Mouse (Mus musculus): ENCODE measurements around the gene Lrrc28. TPM values are rescaled to one million over a fixed set of nuclear protein-coding genes. Genes with fewer than 3 reads are reported as not detected.
A peak's percentile ranks its signal among the peaks of the same experiment; 100 is the strongest.

The Lrrc28 gene
- polyA plus RNA-seq, 1 experiment from 2014 or later: 14.4 TPM

GRCm38 (mm10) chr7:67549073-67549561, 96.0 kb downstream of the Lrrc28 start:
- Histone ChIP-seq H3K4me3 (ENCODE audit: low read depth, low read length) (no peak overlapping the region), H3K27ac (ENCODE audit: low read depth, low read length) (no peak overlapping the region), H3K9me3 (ENCODE audit: control insufficient read depth, low read length) (no peaks in the 10 kb centered on the region), H3K4me1 (replicated peaks; ENCODE audit: control insufficient read depth, insufficient read depth, low read length) (no peaks in the 10 kb centered on the region), H3K36me3 (ENCODE audit: control insufficient read depth, insufficient read depth, low read length) (no peaks in the 10 kb centered on the region), H3K9ac (ENCODE audit: low read depth, low read length) (no peak overlapping the region), H3K4me2 (no peak overlapping the region), H3K27me3 (replicated peaks; ENCODE audit: control insufficient read depth, insufficient read depth, low read length) (no peaks in the 10 kb centered on the region)
- no peak for DNase-seq (ENCODE audit: low spot score)
- ATAC-seq (replicated peaks; ENCODE audit: low FRiP score): no peak
- WGBS: 33% methylated on average over 6 of the region's 6 CpGs

- H3K4me1 ChIP-seq (replicated peaks; ENCODE audit: control insufficient read depth, insufficient read depth, low read length): no peaks in the 10 kb centered on the region
- DNase-seq (ENCODE audit: low spot score) (no peak), ATAC-seq (replicated peaks; ENCODE audit: low FRiP score) (no peak)
- 78% methylated on average over 6 of the region's 6 CpGs for WGBS
- no peak overlapping the region for H3K27ac ChIP-seq (ENCODE audit: low read depth, low read length)
- H3K4me3 ChIP-seq (ENCODE audit: low read depth, low read length): no peak overlapping the region
- H3K9ac ChIP-seq (ENCODE audit: low read depth, low read length): no peak overlapping the region
- no peaks in the 10 kb centered on the region for H3K36me3 ChIP-seq (ENCODE audit: control insufficient read depth, insufficient read depth, low read length)
- no peak overlapping the region for H3K4me2 ChIP-seq
- no peaks in the 10 kb centered on the region for H3K27me3 ChIP-seq (replicated peaks; ENCODE audit: control insufficient read depth, insufficient read depth, low read length)
- H3K9me3 ChIP-seq (ENCODE audit: control insufficient read depth, low read length): no peaks in the 10 kb centered on the region
Observed at GRCm38 (mm10) chr7:67548599-67549041, 96.4 kb downstream of the Lrrc28 start.

GRCm38 (mm10) chr7:67546282-67546681, 98.8 kb downstream of the Lrrc28 start:
- Histone ChIP-seq H3K4me1 (replicated peaks; ENCODE audit: control insufficient read depth, insufficient read depth, low read length) (no peaks in the 10 kb centered on the region), H3K4me3 (ENCODE audit: low read depth, low read length) (no peak overlapping the region), H3K36me3 (ENCODE audit: control insufficient read depth, insufficient read depth, low read length) (no peaks in the 10 kb centered on the region), H3K27me3 (replicated peaks; ENCODE audit: control insufficient read depth, insufficient read depth, low read length) (no peaks in the 10 kb centered on the region), H3K27ac (ENCODE audit: low read depth, low read length) (no peak overlapping the region), H3K9me3 (ENCODE audit: control insufficient read depth, low read length) (no peaks in the 10 kb centered on the region), H3K9ac (ENCODE audit: low read depth, low read length) (no peak overlapping the region), H3K4me2 (no peak overlapping the region)
- WGBS: 49% methylated on average over 5 of the region's 5 CpGs
- DNase-seq (ENCODE audit: low spot score) (no peak), ATAC-seq (replicated peaks; ENCODE audit: low FRiP score) (no peak)

- no peak for ATAC-seq (replicated peaks; ENCODE audit: low FRiP score)
- no peak for DNase-seq (ENCODE audit: low spot score)
- H3K9ac ChIP-seq (ENCODE audit: low read depth, low read length): no peak overlapping the region
- H3K4me1 ChIP-seq (replicated peaks; ENCODE audit: control insufficient read depth, insufficient read depth, low read length): no peaks in the 10 kb centered on the region
- no peaks in the 10 kb centered on the region for H3K9me3 ChIP-seq (ENCODE audit: control insufficient read depth, low read length)
- no peaks in the 10 kb centered on the region for H3K36me3 ChIP-seq (ENCODE audit: control insufficient read depth, insufficient read depth, low read length)
- H3K4me2 ChIP-seq: no peak overlapping the region
- no peak overlapping the region for H3K4me3 ChIP-seq (ENCODE audit: low read depth, low read length)
- no peaks in the 10 kb centered on the region for H3K27me3 ChIP-seq (replicated peaks; ENCODE audit: control insufficient read depth, insufficient read depth, low read length)
- H3K27ac ChIP-seq (ENCODE audit: low read depth, low read length): no peak overlapping the region
Observed at GRCm38 (mm10) chr7:67544586-67544985, 100.5 kb downstream of the Lrrc28 start.

GRCm38 (mm10) chr7:67543641-67544040, 101.4 kb downstream of the Lrrc28 start:
- no peak overlapping the region for H3K9ac ChIP-seq (ENCODE audit: low read depth, low read length)
- no peak for ATAC-seq (replicated peaks; ENCODE audit: low FRiP score)
- H3K4me3 ChIP-seq (ENCODE audit: low read depth, low read length): no peak overlapping the region
- no peaks in the 10 kb centered on the region for H3K27me3 ChIP-seq (replicated peaks; ENCODE audit: control insufficient read depth, insufficient read depth, low read length)
- DNase-seq (ENCODE audit: low spot score): no peak
- H3K27ac ChIP-seq (ENCODE audit: low read depth, low read length): no peak overlapping the region
- H3K4me2 ChIP-seq: no peak overlapping the region
- no peaks in the 10 kb centered on the region for H3K9me3 ChIP-seq (ENCODE audit: control insufficient read depth, low read length)
- H3K4me1 ChIP-seq (replicated peaks; ENCODE audit: control insufficient read depth, insufficient read depth, low read length): no peaks in the 10 kb centered on the region
- no peaks in the 10 kb centered on the region for H3K36me3 ChIP-seq (ENCODE audit: control insufficient read depth, insufficient read depth, low read length)
- 78% methylated on average over 6 of the region's 6 CpGs for WGBS

- Histone ChIP-seq H3K9ac (ENCODE audit: low read depth, low read length) (no peak overlapping the region), H3K4me1 (replicated peaks; ENCODE audit: control insufficient read depth, insufficient read depth, low read length) (no peaks in the 10 kb centered on the region), H3K4me2 (no peak overlapping the region), H3K9me3 (ENCODE audit: control insufficient read depth, low read length) (no peaks in the 10 kb centered on the region), H3K27ac (ENCODE audit: low read depth, low read length) (no peak overlapping the region), H3K27me3 (replicated peaks; ENCODE audit: control insufficient read depth, insufficient read depth, low read length) (no peaks in the 10 kb centered on the region), H3K4me3 (ENCODE audit: low read depth, low read length) (no peak overlapping the region), H3K36me3 (ENCODE audit: control insufficient read depth, insufficient read depth, low read length) (no peaks in the 10 kb centered on the region)
- DNase-seq (ENCODE audit: low spot score) (peak; percentile 10), ATAC-seq (replicated peaks; ENCODE audit: low FRiP score) (no peak)
- WGBS: 87% methylated on average over 11 of the region's 11 CpGs
Observed at GRCm38 (mm10) chr7:67536588-67537372, 108.3 kb downstream of the Lrrc28 start.

- no peaks in the 10 kb centered on the region for H3K36me3 ChIP-seq (ENCODE audit: control insufficient read depth, insufficient read depth, low read length)
- H3K9ac ChIP-seq (ENCODE audit: low read depth, low read length): no peak overlapping the region
- H3K27me3 ChIP-seq (replicated peaks; ENCODE audit: control insufficient read depth, insufficient read depth, low read length): no peaks in the 10 kb centered on the region
- H3K4me1 ChIP-seq (replicated peaks; ENCODE audit: control insufficient read depth, insufficient read depth, low read length): no peaks in the 10 kb centered on the region
- WGBS: 77% methylated on average over 4 of the region's 4 CpGs
- no peak overlapping the region for H3K27ac ChIP-seq (ENCODE audit: low read depth, low read length)
- H3K4me3 ChIP-seq (ENCODE audit: low read depth, low read length): no peak overlapping the region
- peak; percentile 2 for DNase-seq (ENCODE audit: low spot score)
- no peak overlapping the region for H3K4me2 ChIP-seq
- ATAC-seq (replicated peaks; ENCODE audit: low FRiP score): no peak
- H3K9me3 ChIP-seq (ENCODE audit: control insufficient read depth, low read length): no peaks in the 10 kb centered on the region
Observed at GRCm38 (mm10) chr7:67535941-67536340, 109.1 kb downstream of the Lrrc28 start.

- no peak for DNase-seq (ENCODE audit: low spot score)
Observed at GRCm38 (mm10) chr7:67530981-67531380, 114.1 kb downstream of the Lrrc28 start.

GRCm38 (mm10) chr7:67529381-67529780, 115.7 kb downstream of the Lrrc28 start:
- H3K4me3 ChIP-seq (ENCODE audit: low read depth, low read length): no peak overlapping the region
- no peaks in the 10 kb centered on the region for H3K9me3 ChIP-seq (ENCODE audit: control insufficient read depth, low read length)
- no peak overlapping the region for H3K27ac ChIP-seq (ENCODE audit: low read depth, low read length)
- no peak overlapping the region for H3K4me2 ChIP-seq
- no peak overlapping the region for H3K9ac ChIP-seq (ENCODE audit: low read depth, low read length)
- no peak for DNase-seq (ENCODE audit: low spot score)
- no peaks in the 10 kb centered on the region for H3K4me1 ChIP-seq (replicated peaks; ENCODE audit: control insufficient read depth, insufficient read depth, low read length)
- ATAC-seq (replicated peaks; ENCODE audit: low FRiP score): no peak
- WGBS: 77% methylated on average over 6 of the region's 6 CpGs
- no peaks in the 10 kb centered on the region for H3K27me3 ChIP-seq (replicated peaks; ENCODE audit: control insufficient read depth, insufficient read depth, low read length)
- no peaks in the 10 kb centered on the region for H3K36me3 ChIP-seq (ENCODE audit: control insufficient read depth, insufficient read depth, low read length)

More at GRCm38 (mm10) chr7:67530981-67531380, 114.1 kb downstream of the Lrrc28 start:
- 67% methylated on average over 2 of the region's 2 CpGs for WGBS
- Histone ChIP-seq H3K9me3 (ENCODE audit: control insufficient read depth, low read length) (no peaks in the 10 kb centered on the region), H3K9ac (ENCODE audit: low read depth, low read length) (no peak overlapping the region), H3K4me2 (no peak overlapping the region), H3K4me1 (replicated peaks; ENCODE audit: control insufficient read depth, insufficient read depth, low read length) (no peaks in the 10 kb centered on the region), H3K36me3 (ENCODE audit: control insufficient read depth, insufficient read depth, low read length) (no peaks in the 10 kb centered on the region), H3K4me3 (ENCODE audit: low read depth, low read length) (no peak overlapping the region), H3K27ac (ENCODE audit: low read depth, low read length) (no peak overlapping the region), H3K27me3 (replicated peaks; ENCODE audit: control insufficient read depth, insufficient read depth, low read length) (no peaks in the 10 kb centered on the region)
- no peak for ATAC-seq (replicated peaks; ENCODE audit: low FRiP score)

Data from liver, embryonic 11.5 days (tissue).